Mouse (Mus musculus) ZHBTc4 (cell line): ENCODE measurements around the gene 4933424G06Rik.
"Not testable (repeated sequence)": the region's sequence is repeated elsewhere in the genome, so short reads cannot be mapped to it uniquely, and the experiment has no call there.

Experiments used
- DNase-seq: peaks from one replicate; pipeline ENCODE4 v3.0.0-alpha.2; 2011; ENCODE audit warnings: low read depth, low spot score

Gene 4933424G06Rik

GRCm38 (mm10) chr1:36709854-36710280 lies at the start of gene 4933424G06Rik:
TSS of gene 4933424G06Rik (plus strand) at chr1:36710149.
- peak; percentile 99 for DNase-seq

- DNase-seq = no peak
Observed at GRCm38 (mm10) chr1:36664457-36664856, 45.5 kb upstream of the 4933424G06Rik start.

GRCm38 (mm10) chr1:36665165-36665723 lies 44.7 kb upstream of the 4933424G06Rik start:
- no peak for DNase-seq

GRCm38 (mm10) chr1:36665934-36666333 lies 44.0 kb upstream of the 4933424G06Rik start:
- no peak for DNase-seq

GRCm38 (mm10) chr1:36668007-36668406 lies 41.9 kb upstream of the 4933424G06Rik start:
- not testable (repeated sequence) for DNase-seq

GRCm38 (mm10) chr1:36670256-36670655 lies 39.7 kb upstream of the 4933424G06Rik start:
- DNase-seq = no peak

- no peak for DNase-seq
Observed at GRCm38 (mm10) chr1:36671260-36671659, 38.7 kb upstream of the 4933424G06Rik start.

- DNase-seq = no peak
Observed at GRCm38 (mm10) chr1:36672648-36673350, 37.1 kb upstream of the 4933424G06Rik start.

- DNase-seq = no peak
Observed at GRCm38 (mm10) chr1:36674936-36675335, 35.0 kb upstream of the 4933424G06Rik start.

GRCm38 (mm10) chr1:36680893-36681292 lies 29.1 kb upstream of the 4933424G06Rik start:
- no peak for DNase-seq

GRCm38 (mm10) chr1:36682620-36683355 lies 27.2 kb upstream of the 4933424G06Rik start, which contains the start of gene Fam178b:
TSS of gene Fam178b (minus strand) at chr1:36683183.
- peak; percentile 86 for DNase-seq

- DNase-seq = peak; percentile 92
Observed at GRCm38 (mm10) chr1:36683810-36684467, 26.0 kb upstream of the 4933424G06Rik start.

- DNase-seq = no peak
Observed at GRCm38 (mm10) chr1:36690671-36691235, 19.2 kb upstream of the 4933424G06Rik start.

GRCm38 (mm10) chr1:36691271-36692155 lies 18.4 kb upstream of the 4933424G06Rik start, which contains the start of gene Cox5b:
TSS of gene Cox5b (plus strand) at chr1:36691449.
- DNase-seq = peak; percentile 99

- DNase-seq = no peak
Observed at GRCm38 (mm10) chr1:36694871-36695270, 15.1 kb upstream of the 4933424G06Rik start.

- no peak for DNase-seq
Observed at GRCm38 (mm10) chr1:36696411-36696810, 13.5 kb upstream of the 4933424G06Rik start.

- no peak for DNase-seq
Observed at GRCm38 (mm10) chr1:36697030-36697429, 12.9 kb upstream of the 4933424G06Rik start.

- no peak for DNase-seq
Observed at GRCm38 (mm10) chr1:36707166-36707565, 2.8 kb upstream of the 4933424G06Rik start.

- DNase-seq = peak; percentile 89
Observed at GRCm38 (mm10) chr1:36707797-36708196, 2.2 kb upstream of the 4933424G06Rik start.

- DNase-seq = no peak
Observed at GRCm38 (mm10) chr1:36708626-36709025, 1.3 kb upstream of the 4933424G06Rik start.
